Mouse (Mus musculus) intestine, postnatal 0 days (tissue): ENCODE results near the gene Farp1. TPM values are rescaled to one million over a fixed set of nuclear protein-coding genes. Genes with fewer than 3 reads are reported as not detected.

Experiments
- ATAC-seq: fragments of 200-750 bp; cut with Nextera tagmentation; 2 replicates; pipeline ENCODE4 v1.8.0; 2017; ENCODE audit warnings: mild to moderate bottlenecking, moderate TSS enrichment, moderate library complexity
- H3K27ac ChIP-seq: fragments of 300-500 bp; sonication (generic); 2 replicates; pipeline ENCODE4 v1.5.1; 2014; ENCODE audit warnings: mild to moderate bottlenecking, low read depth, low read length, moderate library complexity
- H3K27me3 ChIP-seq: fragments of 300-500 bp; sonication (generic); replicated peaks from 2 replicates; pipeline ENCODE4 v1.6.1; 2014; ENCODE audit warnings: low read length, mixed read lengths; ENCODE audit not compliant: control insufficient read depth, insufficient read depth
- H3K36me3 ChIP-seq: fragments of 300-500 bp; sonication (generic); 2 replicates; pipeline ENCODE4 v1.6.1; 2014; ENCODE audit warnings: mild to moderate bottlenecking, moderate library complexity; ENCODE audit not compliant: control insufficient read depth, insufficient read depth
- H3K4me1 ChIP-seq: fragments of 300-500 bp; sonication (generic); replicated peaks from 2 replicates; pipeline ENCODE4 v1.6.1; 2014; ENCODE audit warnings: antibody characterized with exemption, low read length, mixed read lengths; ENCODE audit not compliant: control insufficient read depth, insufficient read depth
- H3K4me2 ChIP-seq: fragments of 300-500 bp; sonication (generic); replicated peaks from 2 replicates; pipeline ENCODE4 v1.6.1; 2014; ENCODE audit warnings: low read depth, mild to moderate bottlenecking, moderate library complexity
- H3K4me3 ChIP-seq: fragments of 300-500 bp; sonication (generic); 2 replicates; pipeline ENCODE4 v1.5.1; 2014; ENCODE audit warnings: low read depth, low read length
- H3K9ac ChIP-seq: fragments of 300-500 bp; sonication (generic); 2 replicates; pipeline ENCODE4 v1.6.1; 2014; ENCODE audit warnings: mild to moderate bottlenecking, low read depth, low read length
- H3K9me3 ChIP-seq: fragments of 300-500 bp; sonication (generic); 2 replicates; pipeline ENCODE4 v1.6.1; 2016; ENCODE audit warnings: mixed run types; ENCODE audit not compliant: control insufficient read depth
- CTCF ChIP-seq: sonication (generic); IDR thresholded peaks from 2 replicates; pipeline ENCODE4 v1.5.1; 2016; ENCODE audit warnings: low read depth, mild to moderate bottlenecking, control low read depth, antibody characterized with exemption, moderate library complexity
- WGBS: fragments of 180-500 bp; shearing (Covaris S2); extraction: QIAGEN DNeasy Blood & Tissue Kit; methylation state at CpG from one replicate; pipeline ENCODE4 v1.1.7; 2014; 5-methylcytosine and 5-hydroxymethylcytosine counted together
- polyA plus RNA-seq: library from polyadenylated mRNA; unstranded; fragments of >200 nt; fragmentation: Nextera tagmentation; extraction: Ambion mirVana; gene quantifications from 2 replicates; pipeline ENCODE4 v1.2.1, GENCODE M21; 2015

Farp1 gene
- polyA plus RNA-seq, 1 experiment from 2014 or later: 4.9 TPM

GRCm38 (mm10) chr14:121231232-121231631, 196.2 kb downstream of the Farp1 start:
- WGBS: 92% methylated on average over 8 of the region's 8 CpGs

GRCm38 (mm10) chr14:121234741-121235307, 199.8 kb downstream of the Farp1 start:
- H3K9ac ChIP-seq: no peak overlapping the region
- no peak for ATAC-seq
- peaks cover 44% of the 10 kb centered on the region for H3K36me3 ChIP-seq
- H3K27me3 ChIP-seq: no peaks in the 10 kb centered on the region
- no peaks in the 10 kb centered on the region for H3K4me1 ChIP-seq
- TF ChIP-seq CTCF: no peak
- H3K4me3 ChIP-seq: no peak overlapping the region
- H3K9me3 ChIP-seq: no peaks in the 10 kb centered on the region
- H3K4me2 ChIP-seq: no peak overlapping the region
- WGBS: 76% methylated on average over 12 of the region's 12 CpGs
- H3K27ac ChIP-seq: no peak overlapping the region

More at GRCm38 (mm10) chr14:121231232-121231631, 196.2 kb downstream of the Farp1 start:
- Histone ChIP-seq H3K9ac (no peak overlapping the region), H3K9me3 (no peaks in the 10 kb centered on the region), H3K4me2 (no peak overlapping the region), H3K27ac (no peak overlapping the region), H3K4me3 (no peak overlapping the region), H3K4me1 (no peaks in the 10 kb centered on the region), H3K36me3 (peaks cover 38% of the 10 kb centered on the region), H3K27me3 (no peaks in the 10 kb centered on the region)
- no peak for ATAC-seq
- no peak for TF ChIP-seq CTCF

GRCm38 (mm10) chr14:121236736-121237135, 201.7 kb downstream of the Farp1 start:
- 87% methylated on average over 4 of the region's 4 CpGs for WGBS

GRCm38 (mm10) chr14:121238727-121239126, 203.7 kb downstream of the Farp1 start:
- Histone ChIP-seq H3K36me3 (peaks cover 49% of the 10 kb centered on the region), H3K4me2 (no peak overlapping the region), H3K9ac (no peak overlapping the region), H3K4me1 (no peaks in the 10 kb centered on the region), H3K9me3 (no peaks in the 10 kb centered on the region), H3K4me3 (no peak overlapping the region), H3K27me3 (no peaks in the 10 kb centered on the region), H3K27ac (no peak overlapping the region)
- no peak for ATAC-seq
- WGBS: 76% methylated on average over 10 of the region's 10 CpGs
- no peak for TF ChIP-seq CTCF

More at GRCm38 (mm10) chr14:121236736-121237135, 201.7 kb downstream of the Farp1 start:
- H3K36me3 ChIP-seq: peaks cover 49% of the 10 kb centered on the region
- H3K4me3 ChIP-seq: no peak overlapping the region
- no peaks in the 10 kb centered on the region for H3K27me3 ChIP-seq
- no peak for TF ChIP-seq CTCF
- H3K4me1 ChIP-seq: no peaks in the 10 kb centered on the region
- H3K9ac ChIP-seq: no peak overlapping the region
- H3K27ac ChIP-seq: no peak overlapping the region
- no peaks in the 10 kb centered on the region for H3K9me3 ChIP-seq
- H3K4me2 ChIP-seq: no peak overlapping the region
- ATAC-seq: no peak

- no peaks in the 10 kb centered on the region for H3K4me1 ChIP-seq
- H3K4me2 ChIP-seq: no peak overlapping the region
- H3K36me3 ChIP-seq: peaks cover 48% of the 10 kb centered on the region
- H3K9me3 ChIP-seq: no peaks in the 10 kb centered on the region
- WGBS: 30% methylated on average over 8 of the region's 8 CpGs
- no peak overlapping the region for H3K9ac ChIP-seq
- TF ChIP-seq CTCF: no peak
- H3K27ac ChIP-seq: no peak overlapping the region
- H3K4me3 ChIP-seq: no peak overlapping the region
- H3K27me3 ChIP-seq: no peaks in the 10 kb centered on the region
- ATAC-seq: 0 out of 2 replicates have a peak, but pooled peaks have one; percentile 43
These were observed 204.4 kb downstream of the Farp1 start for GRCm38 (mm10) chr14:121239386-121239785.

- no peaks in the 10 kb centered on the region for H3K27me3 ChIP-seq
- peaks cover 42% of the 10 kb centered on the region for H3K36me3 ChIP-seq
- H3K27ac ChIP-seq: no peak overlapping the region
- H3K9ac ChIP-seq: no peak overlapping the region
- 97% methylated on average over 15 of the region's 15 CpGs for WGBS
- ATAC-seq: no peak
- no peaks in the 10 kb centered on the region for H3K4me1 ChIP-seq
- TF ChIP-seq CTCF: no peak
- no peaks in the 10 kb centered on the region for H3K9me3 ChIP-seq
- H3K4me2 ChIP-seq: no peak overlapping the region
- no peak overlapping the region for H3K4me3 ChIP-seq
These were observed 209.1 kb downstream of the Farp1 start for GRCm38 (mm10) chr14:121244104-121244503.
